Mouse (Mus musculus): ENCODE data around the gene Git1.

- TF ChIP-seq POLR2A (IDR thresholded peaks at IDR 0.05; ENCODE audit: insufficient read depth, low read depth, low read length) (no peak), CTCF (IDR thresholded peaks at IDR 0.05; ENCODE audit: insufficient read depth, low read depth, low read length) (no peak)
These were observed 2.9 kb upstream of the Git1 start for GRCm38 (mm10) chr11:77490451-77490850.
